Mouse (Mus musculus) lung, embryonic 14.5 days (tissue): ENCODE results near the gene Wdr82. TPM values are rescaled to one million over a fixed set of nuclear protein-coding genes. Genes with fewer than 3 reads are reported as not detected.

ENCODE experiments used
- ATAC-seq: fragments of 200-750 bp; cut with Nextera tagmentation; 2 replicates; pipeline ENCODE4 v1.8.0; 2017; ENCODE audit warnings: mild to moderate bottlenecking, moderate TSS enrichment, moderate library complexity; ENCODE audit not compliant: insufficient read depth
- DNase-seq: peaks from one replicate; pipeline ENCODE4 v3.0.0-alpha.2; 2015
- H3K27ac ChIP-seq: fragments of 300-500 bp; sonication (generic); 2 replicates; pipeline ENCODE4 v1.5.1; 2014; ENCODE audit warnings: low read depth, mild to moderate bottlenecking, moderate library complexity
- H3K27me3 ChIP-seq: fragments of 300-500 bp; sonication (generic); 2 replicates; pipeline ENCODE4 v1.6.1; 2014; ENCODE audit warnings: low read length, control low read depth; ENCODE audit not compliant: insufficient read depth
- H3K36me3 ChIP-seq: fragments of 300-500 bp; sonication (generic); 2 replicates; pipeline ENCODE4 v1.6.1; 2014; ENCODE audit warnings: control low read depth; ENCODE audit not compliant: insufficient read depth
- H3K4me1 ChIP-seq: fragments of 300-500 bp; sonication (generic); 2 replicates; pipeline ENCODE4 v1.6.1; 2014; ENCODE audit warnings: antibody characterized with exemption, control low read depth; ENCODE audit not compliant: insufficient read depth
- H3K4me2 ChIP-seq: fragments of 300-500 bp; sonication (generic); 2 replicates; pipeline ENCODE4 v1.6.1; 2014; ENCODE audit warnings: mild to moderate bottlenecking
- H3K4me3 ChIP-seq: fragments of 300-500 bp; sonication (generic); 2 replicates; pipeline ENCODE4 v1.5.1; 2014; ENCODE audit warnings: low read depth, low read length
- H3K9ac ChIP-seq: fragments of 300-500 bp; sonication (generic); 2 replicates; pipeline ENCODE4 v1.6.1; 2014
- H3K9me3 ChIP-seq: fragments of 300-500 bp; sonication (generic); 2 replicates; pipeline ENCODE4 v1.6.1; 2016; ENCODE audit warnings: low read depth, low read length, control low read depth
- CTCF ChIP-seq: IDR thresholded peaks from 2 replicates; pipeline ENCODE4 v1.5.1; 2016; ENCODE audit warnings: antibody characterized with exemption, low read depth
- WGBS: fragments of 180-500 bp; shearing (Covaris S2); extraction: QIAGEN DNeasy Blood & Tissue Kit; methylation state at CpG from one replicate; pipeline ENCODE4 v1.1.7; 2014; 5-methylcytosine and 5-hydroxymethylcytosine counted together
- microRNA counts: library from miRNA; unstranded; fragments of <30 nt; microRNA quantifications from one replicate; lab custom pipeline; 2016
- microRNA-seq: library from miRNA; unstranded; fragments of <30 nt; microRNA quantifications from one replicate; pipeline ENCODE4, GENCODE M21; 2016; ENCODE audit warnings: borderline number of aligned reads
- polyA plus RNA-seq: library from polyadenylated mRNA; unstranded; fragments of >200 nt; fragmentation: Nextera tagmentation; extraction: Ambion mirVana; gene quantifications from 2 replicates; pipeline ENCODE4 v1.2.1, GENCODE M21; 2014

Gene Wdr82
- polyA plus RNA-seq, 1 experiment from 2014 or later, result 26.9 TPM

DNA sequence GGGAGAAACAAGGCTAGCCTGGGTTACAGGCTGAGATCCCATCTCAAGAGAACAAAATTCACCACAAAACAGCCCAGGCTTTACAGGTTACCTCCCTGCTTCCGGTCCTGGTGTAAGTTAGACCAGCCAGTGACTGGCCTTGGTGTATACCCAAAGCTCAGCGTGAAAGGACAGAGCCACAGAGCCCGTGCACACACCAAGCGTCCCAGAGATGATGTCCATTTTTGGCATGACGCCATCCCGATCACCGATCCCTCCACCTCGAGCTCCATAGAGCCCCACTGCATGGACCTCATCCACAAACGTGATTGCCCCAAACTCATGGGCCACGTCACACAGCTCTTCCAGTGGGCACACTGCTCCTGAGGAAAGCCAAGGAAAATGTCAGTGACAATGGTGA is 67.2 kb downstream of the Wdr82 start:
- no peaks in the 10 kb centered on the region for H3K4me1 ChIP-seq
- DNase-seq (no peak), ATAC-seq (no peak)
- H3K27me3 ChIP-seq, result no peaks in the 10 kb centered on the region
- TF ChIP-seq CTCF, result no peak
- no peaks in the 10 kb centered on the region for H3K9me3 ChIP-seq
- no peak overlapping the region for H3K4me2 ChIP-seq
- WGBS, result 89% methylated on average over 10 of the region's 10 CpGs
- no peak overlapping the region for H3K9ac ChIP-seq
- H3K27ac ChIP-seq, result no peak overlapping the region
- H3K36me3 ChIP-seq, result peaks cover 99% of the 10 kb centered on the region
- H3K4me3 ChIP-seq, result no peak overlapping the region

MicroRNAs encoded within 50 kb of the gene (microRNA counts, 519-probe panel; counts per million panel counts)
- 5,324 counts per million, percentile 98 among the panel's probes with 10 or more counts for microRNA mmu-let-7g (lab: Ali Mortazavi, UCI)

Small RNA genes lying within 50 kb of the gene (microRNA-seq; reads per million reads assigned to microRNA genes)
- gene Mir135a-1 (1.7 reads per million), gene Mirlet7g (62,579 reads per million, percentile 100 among the genes with 10 or more reads in this experiment)

Other genes with a start within 250 kb of the Wdr82 start
- gene Col6a5, start 210.3 kb upstream of the Wdr82 start, polyA plus RNA-seq, result 0.04 and 0.24 TPM in 2 replicates
- 0.95 and 1.0 TPM in 2 replicates for gene Col6a4, start 74.1 kb upstream of the Wdr82 start, polyA plus RNA-seq
- 1.5 and 1.6 TPM in 2 replicates for gene Glyctk, start 12.8 kb upstream of the Wdr82 start, polyA plus RNA-seq
- 49.2 and 55.0 TPM in 2 replicates for gene Ppm1m, start 28.8 kb downstream of the Wdr82 start, polyA plus RNA-seq
- gene Twf2, start 32.2 kb downstream of the Wdr82 start, polyA plus RNA-seq, result 77.0 and 78.1 TPM in 2 replicates
- 0.08 and 0.09 TPM in 2 replicates for gene Tlr9, start 51.7 kb downstream of the Wdr82 start, polyA plus RNA-seq
- gene Alas1, start 77.7 kb downstream of the Wdr82 start, polyA plus RNA-seq, result 104 and 110 TPM in 2 replicates
- gene Poc1a, start 110.1 kb downstream of the Wdr82 start, polyA plus RNA-seq, result 27.1 and 29.5 TPM in 2 replicates
- 23.9 and 27.3 TPM in 2 replicates for gene Dusp7, start 197.7 kb downstream of the Wdr82 start, polyA plus RNA-seq